Mouse (Mus musculus): ENCODE results near the gene Cd86. TPM values are rescaled to one million over a fixed set of nuclear protein-coding genes. Genes with fewer than 3 reads are reported as not detected.

The Cd86 gene
- polyA plus RNA-seq, 1 experiment from 2014 or later, result 1.5 TPM

GRCm38 (mm10) chr16:36684325-36684918 lies 18.5 kb upstream of the Cd86 start:
- no peak overlapping the region for H3K4me2 ChIP-seq (replicated peaks; ENCODE audit: low read depth)
- ATAC-seq (ENCODE audit: low FRiP score, low TSS enrichment) (no peak), DNase-seq (ENCODE audit: low spot score) (no peak)
- no peak overlapping the region for H3K9ac ChIP-seq (ENCODE audit: low read length)
- H3K27ac ChIP-seq (replicated peaks), result no peak overlapping the region
- no peaks in the 10 kb centered on the region for H3K27me3 ChIP-seq (ENCODE audit: control insufficient read depth, insufficient read depth, low read length)
- no peak overlapping the region for H3K4me3 ChIP-seq (ENCODE audit: low read depth, low read length)
- no peaks in the 10 kb centered on the region for H3K9me3 ChIP-seq (ENCODE audit: control insufficient read depth, low read length)
- WGBS, result 65% methylated on average over 6 of the region's 6 CpGs
- no peaks in the 10 kb centered on the region for H3K4me1 ChIP-seq (replicated peaks; ENCODE audit: control insufficient read depth, insufficient read depth)
- TF ChIP-seq CTCF (IDR thresholded peaks at IDR 0.05; ENCODE audit: low read depth) (no peak), EP300 (optimal IDR thresholded peaks at IDR 0.05) (no peak)
- no peaks in the 10 kb centered on the region for H3K36me3 ChIP-seq (ENCODE audit: control insufficient read depth, insufficient read depth, low read length)

- no peak overlapping the region for H3K4me2 ChIP-seq (replicated peaks; ENCODE audit: low read depth)
- whole genome bisulfite sequencing, result 88% methylated on average over 3 of the region's 3 CpGs
- TF ChIP-seq EP300 (optimal IDR thresholded peaks at IDR 0.05), result no peak
- TF ChIP-seq CTCF (IDR thresholded peaks at IDR 0.05; ENCODE audit: low read depth), result no peak
- H3K9ac ChIP-seq (ENCODE audit: low read length), result no peak overlapping the region
- no peak overlapping the region for H3K4me3 ChIP-seq (ENCODE audit: low read depth, low read length)
- H3K27me3 ChIP-seq (ENCODE audit: control insufficient read depth, insufficient read depth, low read length), result no peaks in the 10 kb centered on the region
- ATAC-seq (ENCODE audit: low FRiP score, low TSS enrichment) (no peak), DNase-seq (ENCODE audit: low spot score) (no peak)
- no peaks in the 10 kb centered on the region for H3K4me1 ChIP-seq (replicated peaks; ENCODE audit: control insufficient read depth, insufficient read depth)
- H3K9me3 ChIP-seq (ENCODE audit: control insufficient read depth, low read length), result no peaks in the 10 kb centered on the region
- H3K27ac ChIP-seq (replicated peaks), result no peak overlapping the region
- H3K36me3 ChIP-seq (ENCODE audit: control insufficient read depth, insufficient read depth, low read length), result no peaks in the 10 kb centered on the region
Observed at GRCm38 (mm10) chr16:36681829-36682228, 15.9 kb upstream of the Cd86 start.

GRCm38 (mm10) chr16:36675902-36676301 lies 10.0 kb upstream of the Cd86 start:
- ATAC-seq (ENCODE audit: low FRiP score, low TSS enrichment) (no peak), DNase-seq (ENCODE audit: low spot score) (no peak)
- Histone ChIP-seq H3K9ac (ENCODE audit: low read length) (no peak overlapping the region), H3K9me3 (ENCODE audit: control insufficient read depth, low read length) (no peaks in the 10 kb centered on the region), H3K4me1 (replicated peaks; ENCODE audit: control insufficient read depth, insufficient read depth) (no peaks in the 10 kb centered on the region), H3K36me3 (ENCODE audit: control insufficient read depth, insufficient read depth, low read length) (no peaks in the 10 kb centered on the region), H3K4me2 (replicated peaks; ENCODE audit: low read depth) (no peak overlapping the region), H3K27me3 (ENCODE audit: control insufficient read depth, insufficient read depth, low read length) (no peaks in the 10 kb centered on the region), H3K27ac (replicated peaks) (no peak overlapping the region), H3K4me3 (ENCODE audit: low read depth, low read length) (no peak overlapping the region)
- WGBS, result 93% methylated on average over 2 of the region's 2 CpGs
- TF ChIP-seq CTCF (IDR thresholded peaks at IDR 0.05; ENCODE audit: low read depth) (no peak), EP300 (optimal IDR thresholded peaks at IDR 0.05) (no peak)

GRCm38 (mm10) chr16:36675304-36675703 lies 9.4 kb upstream of the Cd86 start:
- Histone ChIP-seq H3K9ac (ENCODE audit: low read length) (no peak overlapping the region), H3K9me3 (ENCODE audit: control insufficient read depth, low read length) (no peaks in the 10 kb centered on the region), H3K27me3 (ENCODE audit: control insufficient read depth, insufficient read depth, low read length) (no peaks in the 10 kb centered on the region), H3K36me3 (ENCODE audit: control insufficient read depth, insufficient read depth, low read length) (no peaks in the 10 kb centered on the region), H3K4me2 (replicated peaks; ENCODE audit: low read depth) (no peak overlapping the region), H3K4me3 (ENCODE audit: low read depth, low read length) (no peak overlapping the region), H3K27ac (replicated peaks) (no peak overlapping the region), H3K4me1 (replicated peaks; ENCODE audit: control insufficient read depth, insufficient read depth) (no peaks in the 10 kb centered on the region)
- no peak for DNase-seq (ENCODE audit: low spot score)
- WGBS, result 42% methylated on average over 2 of the region's 2 CpGs
- no peak for TF ChIP-seq EP300 (optimal IDR thresholded peaks at IDR 0.05)
- no peak for TF ChIP-seq CTCF (IDR thresholded peaks at IDR 0.05; ENCODE audit: low read depth)
- no peak for ATAC-seq (ENCODE audit: low FRiP score, low TSS enrichment)

GRCm38 (mm10) chr16:36674457-36675204 lies 8.8 kb upstream of the Cd86 start:
- DNase-seq (ENCODE audit: low spot score) (no peak), ATAC-seq (ENCODE audit: low FRiP score, low TSS enrichment) (no peak)
- H3K9me3 ChIP-seq (ENCODE audit: control insufficient read depth, low read length), result no peaks in the 10 kb centered on the region
- H3K9ac ChIP-seq (ENCODE audit: low read length), result no peak overlapping the region
- no peak overlapping the region for H3K4me3 ChIP-seq (ENCODE audit: low read depth, low read length)
- H3K4me2 ChIP-seq (replicated peaks; ENCODE audit: low read depth), result no peak overlapping the region
- H3K36me3 ChIP-seq (ENCODE audit: control insufficient read depth, insufficient read depth, low read length), result no peaks in the 10 kb centered on the region
- 68% methylated on average over 7 of the region's 7 CpGs for WGBS
- no peak for TF ChIP-seq EP300 (optimal IDR thresholded peaks at IDR 0.05)
- no peak for TF ChIP-seq CTCF (IDR thresholded peaks at IDR 0.05; ENCODE audit: low read depth)
- H3K27ac ChIP-seq (replicated peaks), result no peak overlapping the region
- no peaks in the 10 kb centered on the region for H3K4me1 ChIP-seq (replicated peaks; ENCODE audit: control insufficient read depth, insufficient read depth)
- no peaks in the 10 kb centered on the region for H3K27me3 ChIP-seq (ENCODE audit: control insufficient read depth, insufficient read depth, low read length)

GRCm38 (mm10) chr16:36673196-36673595 lies 7.3 kb upstream of the Cd86 start:
- no peaks in the 10 kb centered on the region for H3K36me3 ChIP-seq (ENCODE audit: control insufficient read depth, insufficient read depth, low read length)
- H3K27ac ChIP-seq (replicated peaks), result no peak overlapping the region
- H3K9ac ChIP-seq (ENCODE audit: low read length), result no peak overlapping the region
- no peaks in the 10 kb centered on the region for H3K9me3 ChIP-seq (ENCODE audit: control insufficient read depth, low read length)
- 79% methylated on average over 4 of the region's 4 CpGs for WGBS
- H3K4me1 ChIP-seq (replicated peaks; ENCODE audit: control insufficient read depth, insufficient read depth), result no peaks in the 10 kb centered on the region
- DNase-seq (ENCODE audit: low spot score) (no peak), ATAC-seq (ENCODE audit: low FRiP score, low TSS enrichment) (no peak)
- TF ChIP-seq EP300 (optimal IDR thresholded peaks at IDR 0.05) (no peak), CTCF (IDR thresholded peaks at IDR 0.05; ENCODE audit: low read depth) (no peak)
- no peaks in the 10 kb centered on the region for H3K27me3 ChIP-seq (ENCODE audit: control insufficient read depth, insufficient read depth, low read length)
- no peak overlapping the region for H3K4me2 ChIP-seq (replicated peaks; ENCODE audit: low read depth)
- H3K4me3 ChIP-seq (ENCODE audit: low read depth, low read length), result no peak overlapping the region
